Mouse (Mus musculus) heart, postnatal 25 days (tissue): Measurements from ENCODE around the gene Cox10. TPM values are rescaled to one million over a fixed set of nuclear protein-coding genes. Genes with fewer than 3 reads are reported as not detected.
"Not testable (repeated sequence)": the region's sequence is repeated elsewhere in the genome, so short reads cannot be mapped to it uniquely, and the experiment has no call there.

Experiments used
- DNase-seq: peaks from one replicate; pipeline ENCODE4 v3.0.0; 2022; ENCODE audit warnings: low spot score
- intact Hi-C: fragments of 180-260 bp; cut with DNase I; formaldehyde crosslinking; loops from one replicate; pipeline ENCODE4 v1.15.1; 2025
- total RNA-seq, 2 experiments: library from RNA; stranded (reverse); gene quantifications; 2 replicates each; pipeline ENCODE4 v1.2.3; 2021

Gene Cox10
- total RNA-seq: 10 to 100 TPM; 71.3 to 75.1 TPM

GRCm38 (mm10) chr11:64078956-64079726, at the start of gene Cox10:
TSS of gene Cox10 (minus strand) at chr11:64079468.
- intact Hi-C loops: no loop called here

GRCm38 (mm10) chr11:64128016-64128415, 48.7 kb upstream of the Cox10 start:
- no peak for DNase-seq
- intact Hi-C loops: no loop called here

More at GRCm38 (mm10) chr11:64078956-64079726, at the start of gene Cox10:
- peak; percentile 72 for DNase-seq

DNA sequence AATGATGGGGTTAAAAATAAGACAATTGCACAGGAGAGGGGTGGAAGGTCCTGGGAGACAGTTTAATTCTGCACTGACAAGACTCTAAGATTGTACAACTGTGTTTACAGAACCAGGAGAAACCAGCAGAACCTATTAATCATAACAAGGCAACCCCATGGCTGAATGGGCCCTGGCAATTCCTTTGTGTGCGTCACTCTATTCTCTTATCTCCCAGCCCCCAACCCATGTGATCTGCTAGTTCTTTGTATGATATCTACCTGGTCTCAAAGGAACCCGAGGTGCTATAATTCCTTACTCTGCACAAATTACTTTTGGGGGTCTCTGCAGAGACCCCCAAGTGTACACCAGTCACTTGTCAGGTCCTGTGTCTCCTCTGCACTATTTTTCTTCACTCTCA, 46.2 kb upstream of the Cox10 start:
- intact Hi-C loops: no loop called here
- no peak for DNase-seq

DNA sequence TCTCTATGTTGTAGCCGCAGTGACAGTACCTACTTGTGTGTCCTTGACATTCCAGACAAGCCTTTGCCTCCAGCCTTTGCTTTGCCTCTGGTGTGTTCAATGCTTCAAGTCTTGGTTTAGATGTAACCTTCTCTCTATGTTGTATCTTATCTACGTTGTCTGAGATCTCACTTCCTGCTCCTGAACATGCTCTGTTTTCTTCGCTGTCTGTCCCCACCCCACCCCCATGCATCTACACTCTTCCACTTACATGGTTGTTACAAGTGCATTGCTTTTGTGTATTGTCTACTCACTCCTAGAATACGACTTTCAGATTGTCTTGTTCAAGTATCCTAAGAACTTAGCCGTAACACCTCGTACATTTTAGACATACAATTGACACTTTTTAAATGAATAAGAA, 43.9 kb upstream of the Cox10 start:
- DNase-seq, intact Hi-C loops: not testable (repeated sequence)

GRCm38 (mm10) chr11:64116711-64117110, 37.4 kb upstream of the Cox10 start:
- intact Hi-C loops: no loop called here
- DNase-seq: no peak

GRCm38 (mm10) chr11:64115822-64116221, 36.6 kb upstream of the Cox10 start:
- intact Hi-C loops: no loop called here
- no peak for DNase-seq

- intact Hi-C loops: no loop called here
Measured at GRCm38 (mm10) chr11:64115101-64115500, 35.8 kb upstream of the Cox10 start.

DNA sequence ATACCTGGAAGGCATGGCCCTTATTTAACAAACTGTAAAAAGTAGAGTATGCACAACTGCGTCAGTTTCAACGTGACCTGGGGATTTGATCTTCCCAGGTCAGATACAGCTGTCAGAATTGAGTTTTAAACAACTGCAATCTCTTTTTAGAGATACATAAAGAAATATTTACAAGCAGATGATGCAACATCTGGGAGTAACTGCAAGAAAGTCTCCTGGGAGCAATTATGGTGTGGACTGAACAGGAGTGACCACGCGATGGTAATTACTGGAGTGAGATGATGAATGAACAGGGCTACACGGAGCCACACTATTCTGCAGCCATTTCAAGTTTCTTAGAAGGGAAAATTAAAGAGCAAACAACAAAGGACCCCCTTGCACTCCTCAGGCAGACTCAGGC, 20.8 kb upstream of the Cox10 start:
- intact Hi-C loops: no loop called here
- no peak for DNase-seq

More at GRCm38 (mm10) chr11:64115101-64115500, 35.8 kb upstream of the Cox10 start:
- DNase-seq: no peak

DNA sequence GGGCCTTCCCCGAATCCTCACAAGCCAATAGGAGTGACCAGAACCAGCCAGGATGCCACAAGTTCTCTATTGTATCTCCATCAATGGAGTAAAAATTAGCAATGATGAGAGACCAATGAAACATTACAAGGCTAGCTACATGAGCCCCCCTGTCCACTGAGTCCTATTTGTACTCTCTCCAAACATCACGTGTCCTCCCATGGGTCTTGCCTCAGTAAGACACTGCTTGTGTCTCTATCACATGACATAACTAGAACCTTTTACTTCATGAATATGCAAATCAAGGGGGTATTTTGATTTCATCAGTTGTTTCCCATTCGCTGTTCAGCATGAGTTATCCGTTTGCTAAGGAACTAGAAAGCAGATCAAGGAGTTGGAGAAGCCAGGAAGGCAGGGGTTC, 13.8 kb upstream of the Cox10 start:
- intact Hi-C loops: no loop called here
- no peak for DNase-seq

DNA sequence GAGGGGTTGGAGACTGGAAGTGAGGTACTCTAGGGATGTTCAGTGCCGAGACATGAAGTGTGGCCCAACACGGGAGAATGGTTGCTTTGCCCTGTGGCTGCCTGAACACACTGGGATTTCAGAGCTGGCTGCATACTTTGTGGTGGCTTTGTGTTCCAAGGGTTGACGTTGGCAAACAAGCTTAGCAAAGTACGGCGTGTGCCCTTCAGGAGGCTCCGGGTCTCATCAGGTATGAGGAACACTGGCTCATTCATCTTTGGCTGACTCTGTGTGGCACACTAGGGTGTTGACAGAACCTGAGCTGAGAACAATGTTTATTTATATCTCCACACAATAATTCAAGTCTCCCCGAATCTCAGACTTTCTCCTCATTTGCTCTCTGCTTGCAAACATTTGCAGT, 11.9 kb upstream of the Cox10 start:
- intact Hi-C loops: no loop called here
- peak; percentile 4 for DNase-seq

DNA sequence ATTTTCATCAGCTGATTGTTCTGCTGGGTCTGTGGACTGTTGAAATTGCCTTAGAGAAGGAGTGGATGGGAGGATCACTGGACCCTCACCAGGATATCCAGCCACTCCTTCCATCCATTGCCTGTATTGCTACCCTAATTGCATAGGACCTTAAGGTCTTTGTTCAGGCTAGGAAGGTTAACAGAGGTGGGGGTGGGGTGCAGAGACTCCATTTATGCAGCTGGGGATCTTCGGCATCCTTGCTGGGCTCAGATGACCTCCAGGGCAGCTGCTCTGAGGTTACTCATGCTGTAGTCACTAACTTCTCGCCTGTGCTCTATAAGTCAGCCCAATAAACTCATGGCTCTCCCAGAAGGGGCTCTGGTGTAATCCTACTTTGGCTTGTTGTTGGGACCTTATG, 10.4 kb upstream of the Cox10 start:
- intact Hi-C loops: no loop called here
- DNase-seq: no peak

- intact Hi-C loops: no loop called here
- DNase-seq: no peak
Measured at GRCm38 (mm10) chr11:64085888-64086287, 6.6 kb upstream of the Cox10 start.

DNA sequence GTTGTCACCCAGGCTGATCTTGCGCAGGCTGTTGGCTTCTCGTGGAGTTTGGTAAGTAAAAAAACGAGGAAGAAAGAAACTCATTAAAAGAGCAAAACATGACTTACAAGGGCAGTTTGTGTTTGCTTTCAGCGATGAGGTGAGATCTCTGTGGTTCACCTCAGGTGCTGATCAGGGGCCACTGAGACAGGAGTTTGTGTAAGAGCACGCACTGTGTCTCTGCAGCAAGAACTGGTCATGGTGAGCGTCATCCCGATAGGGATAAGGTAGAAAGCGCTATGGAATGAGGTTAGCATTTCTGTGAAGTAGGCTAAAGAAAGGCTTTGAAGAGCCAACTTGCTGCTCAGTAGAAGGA, 436 bp upstream of the Cox10 start:
- intact Hi-C loops: loop anchor here (5.0 kb wide), 1 partner anchor 157 kb away; the partner anchor contains the start of gene Hs3st3b1
- no peak for DNase-seq

DNA sequence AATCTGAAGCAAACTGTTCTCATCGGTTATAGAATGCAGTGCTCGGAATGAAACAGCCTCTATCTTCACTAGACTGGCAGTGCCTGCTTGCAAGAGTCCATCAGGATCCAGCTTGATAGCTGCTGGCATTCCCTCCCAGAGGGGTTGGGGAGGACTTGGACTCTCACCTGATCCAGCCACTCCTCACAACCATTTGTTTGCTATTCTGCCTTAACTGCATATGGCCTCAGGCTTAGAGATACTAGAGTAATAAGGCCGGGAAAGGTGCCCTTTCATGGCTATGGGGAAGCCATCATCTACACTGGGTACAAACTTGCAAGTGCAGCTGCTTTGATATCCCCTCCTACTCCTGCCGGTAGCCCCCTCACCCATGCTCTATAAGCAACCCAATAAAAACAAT, 3.1 kb downstream of the Cox10 start:
- DNase-seq: no peak
- intact Hi-C loops: no loop called here

- no peak for DNase-seq
- intact Hi-C loops: no loop called here
Measured at GRCm38 (mm10) chr11:64073379-64073778, 5.9 kb downstream of the Cox10 start.

DNA sequence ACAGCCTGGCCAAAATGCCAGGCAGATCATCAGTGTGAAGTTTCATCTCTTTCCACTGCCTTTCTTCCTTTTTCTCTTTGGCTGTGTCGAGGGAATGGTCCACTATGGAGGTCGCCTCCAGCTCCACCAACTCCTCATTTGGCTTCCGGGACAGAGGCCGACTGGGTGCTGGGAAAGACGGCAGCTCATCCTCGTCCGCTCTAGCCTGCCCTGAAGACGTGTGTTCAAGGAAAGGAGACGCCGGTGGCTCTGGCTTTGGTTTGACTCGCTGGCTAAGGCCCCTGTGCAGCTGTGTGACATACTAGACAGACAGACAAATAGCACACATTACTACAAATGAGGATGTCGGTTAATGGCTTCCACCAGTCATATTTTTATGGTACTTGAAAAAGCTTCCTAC, 7.7 kb downstream of the Cox10 start:
- no peak for DNase-seq
- intact Hi-C loops: no loop called here

- DNase-seq: no peak
- intact Hi-C loops: no loop called here
Measured at GRCm38 (mm10) chr11:64066001-64066400, 13.3 kb downstream of the Cox10 start.

DNA sequence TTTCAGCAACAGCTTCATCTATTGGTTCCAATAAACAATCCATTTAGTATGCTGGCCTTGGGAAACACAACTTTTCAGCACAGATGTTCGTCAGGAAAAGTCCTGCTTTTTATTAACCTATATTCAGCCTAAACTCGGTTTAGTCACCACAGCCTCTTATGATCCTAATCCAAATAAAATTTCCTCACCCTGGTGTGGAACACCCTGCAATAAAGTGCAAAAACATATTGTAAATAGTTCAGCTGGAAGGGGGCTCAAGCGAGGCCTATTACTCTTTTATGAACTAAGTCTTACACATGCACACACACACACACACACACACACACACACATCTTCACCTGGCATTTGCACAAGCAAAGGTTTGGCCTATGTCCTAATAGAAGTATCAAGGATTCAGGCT, 16.1 kb downstream of the Cox10 start:
- DNase-seq: no peak
- intact Hi-C loops: no loop called here

GRCm38 (mm10) chr11:64062226-64062625, 17.0 kb downstream of the Cox10 start:
- intact Hi-C loops: no loop called here
- no peak for DNase-seq

DNA sequence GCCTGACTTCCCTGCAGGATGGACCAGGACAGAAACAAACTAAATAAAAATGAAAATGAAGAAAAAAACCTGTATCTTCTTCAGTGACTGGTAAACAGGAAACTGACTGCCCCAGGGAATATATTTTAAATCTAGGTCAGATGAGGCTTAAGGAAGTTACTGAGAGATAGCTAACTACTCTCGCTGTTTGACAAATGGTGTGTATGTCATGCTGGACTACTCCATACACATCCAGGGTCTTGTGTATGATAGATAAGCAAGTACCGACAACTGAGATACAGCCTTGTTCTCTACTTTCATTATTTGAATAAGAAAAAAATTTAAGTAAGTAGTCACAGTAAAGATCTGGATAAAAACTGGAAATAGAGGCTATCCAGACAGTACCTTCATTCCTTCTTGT, 20.0 kb downstream of the Cox10 start:
- intact Hi-C loops: no loop called here

DNA sequence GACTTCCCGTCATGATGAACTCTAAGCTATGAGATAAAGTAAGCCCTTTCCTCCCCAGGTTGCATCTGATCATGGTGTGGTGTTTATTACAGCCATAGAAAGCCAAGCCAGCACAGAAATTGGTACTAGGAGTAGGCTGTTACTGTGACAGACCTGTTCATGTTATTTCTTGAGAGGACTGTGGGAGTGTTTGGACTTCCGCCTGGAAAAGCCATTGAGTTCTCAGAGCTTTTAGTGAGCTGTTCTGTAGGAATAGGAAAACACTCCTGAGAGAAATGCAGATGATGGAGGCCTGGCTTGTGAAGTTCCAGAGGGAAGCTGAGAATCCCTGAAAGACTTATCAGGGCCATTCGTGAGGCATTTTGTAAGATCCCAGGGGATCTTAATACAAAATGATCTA, 20.8 kb downstream of the Cox10 start:
- DNase-seq: no peak
- intact Hi-C loops: no loop called here

More for the DNA sequence above, 20.0 kb downstream of the Cox10 start:
- DNase-seq: no peak

DNA sequence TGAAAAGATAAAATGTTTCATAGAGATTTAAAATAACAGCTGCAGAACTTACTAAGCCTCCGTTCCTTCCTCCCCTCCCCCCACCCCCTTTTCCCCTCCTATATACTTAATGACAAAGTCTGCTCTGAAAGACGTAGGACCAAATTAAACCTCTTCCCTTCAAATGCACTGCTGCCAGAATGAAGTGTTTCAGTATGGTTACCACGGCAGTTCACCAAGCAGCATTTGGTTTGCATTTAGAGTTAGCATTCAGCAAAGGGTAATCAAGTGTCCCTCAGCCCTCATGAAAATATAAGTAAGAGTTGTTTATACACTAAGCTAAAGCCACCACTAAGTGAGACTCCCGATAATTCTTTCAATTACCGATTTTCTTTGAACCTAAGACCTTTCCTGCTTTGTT, 25.9 kb downstream of the Cox10 start:
- intact Hi-C loops: no loop called here
- no peak for DNase-seq
